Mouse (Mus musculus): ENCODE measurements around the gene Apoe.

GRCm38 (mm10) chr7:19688611-19689010 is 10.4 kb downstream of the Apoe start:
- TF ChIP-seq CTCF (IDR thresholded peaks at IDR 0.05; ENCODE audit: control insufficient read depth, insufficient read depth, low read length) (no peak), POLR2A (IDR thresholded peaks at IDR 0.05; ENCODE audit: borderline replicate concordance, control insufficient read depth, low read depth, low read length) (no peak)
